Mouse (Mus musculus): Measurements from ENCODE around the gene Cdk17. TPM values are rescaled to one million over a fixed set of nuclear protein-coding genes. Genes with fewer than 3 reads are reported as not detected.
A peak's percentile ranks its signal among the peaks of the same experiment; 100 is the strongest.

Cdk17 gene
- polyA plus RNA-seq, 1 experiment = 27.6 TPM

- Histone ChIP-seq H3K27ac (ENCODE audit: control insufficient read depth, insufficient read depth, low read depth, low read length) (no peak overlapping the region), H3K27me3 (ENCODE audit: control insufficient read depth, insufficient read depth, low read length) (no peaks in the 10 kb centered on the region), H3K4me3 (ENCODE audit: control insufficient read depth, low read depth, low read length) (no peak overlapping the region), H3K4me1 (ENCODE audit: control insufficient read depth, insufficient read depth, low read length) (no peaks in the 10 kb centered on the region), H3K36me3 (ENCODE audit: control insufficient read depth, insufficient read depth, low read length) (no peaks in the 10 kb centered on the region)
- TF ChIP-seq POLR2A (IDR thresholded peaks at IDR 0.05; ENCODE audit: control insufficient read depth, low read depth, low read length) (no peak), CTCF (IDR thresholded peaks at IDR 0.05; ENCODE audit: control insufficient read depth, insufficient read depth, insufficient replicate concordance, low read depth, low read length) (no peak)
Measured at GRCm38 (mm10) chr10:93190475-93191262, 30.0 kb downstream of the Cdk17 start.

- no peaks in the 10 kb centered on the region for H3K4me1 ChIP-seq (ENCODE audit: control insufficient read depth, insufficient read depth, low read length)
- H3K36me3 ChIP-seq (ENCODE audit: control insufficient read depth, insufficient read depth, low read length) = no peaks in the 10 kb centered on the region
- H3K27ac ChIP-seq (ENCODE audit: control insufficient read depth, insufficient read depth, low read depth, low read length) = no peak overlapping the region
- TF ChIP-seq POLR2A (IDR thresholded peaks at IDR 0.05; ENCODE audit: control insufficient read depth, low read depth, low read length) = no peak
- TF ChIP-seq CTCF (IDR thresholded peaks at IDR 0.05; ENCODE audit: control insufficient read depth, insufficient read depth, insufficient replicate concordance, low read depth, low read length) = no peak
- no peaks in the 10 kb centered on the region for H3K27me3 ChIP-seq (ENCODE audit: control insufficient read depth, insufficient read depth, low read length)
- H3K4me3 ChIP-seq (ENCODE audit: control insufficient read depth, low read depth, low read length) = no peak overlapping the region
Measured at GRCm38 (mm10) chr10:93197092-93197491, 36.4 kb downstream of the Cdk17 start.

- no peaks in the 10 kb centered on the region for H3K36me3 ChIP-seq (ENCODE audit: control insufficient read depth, insufficient read depth, low read length)
- no peak overlapping the region for H3K27ac ChIP-seq (ENCODE audit: control insufficient read depth, insufficient read depth, low read depth, low read length)
- no peak for TF ChIP-seq CTCF (IDR thresholded peaks at IDR 0.05; ENCODE audit: control insufficient read depth, insufficient read depth, insufficient replicate concordance, low read depth, low read length)
- TF ChIP-seq POLR2A (IDR thresholded peaks at IDR 0.05; ENCODE audit: control insufficient read depth, low read depth, low read length) = no peak
- H3K4me3 ChIP-seq (ENCODE audit: control insufficient read depth, low read depth, low read length) = no peak overlapping the region
- no peaks in the 10 kb centered on the region for H3K27me3 ChIP-seq (ENCODE audit: control insufficient read depth, insufficient read depth, low read length)
- H3K4me1 ChIP-seq (ENCODE audit: control insufficient read depth, insufficient read depth, low read length) = no peaks in the 10 kb centered on the region
Measured at GRCm38 (mm10) chr10:93198958-93199357, 38.3 kb downstream of the Cdk17 start.

GRCm38 (mm10) chr10:93201846-93202458, 41.3 kb downstream of the Cdk17 start:
- TF ChIP-seq POLR2A (IDR thresholded peaks at IDR 0.05; ENCODE audit: control insufficient read depth, low read depth, low read length) (no peak), CTCF (IDR thresholded peaks at IDR 0.05; ENCODE audit: control insufficient read depth, insufficient read depth, insufficient replicate concordance, low read depth, low read length) (no peak)
- H3K4me3 ChIP-seq (ENCODE audit: control insufficient read depth, low read depth, low read length) = no peak overlapping the region

GRCm38 (mm10) chr10:93205287-93205956, 44.7 kb downstream of the Cdk17 start:
- Histone ChIP-seq H3K27me3 (ENCODE audit: control insufficient read depth, insufficient read depth, low read length) (no peaks in the 10 kb centered on the region), H3K36me3 (ENCODE audit: control insufficient read depth, insufficient read depth, low read length) (no peaks in the 10 kb centered on the region)
- TF ChIP-seq CTCF (IDR thresholded peaks at IDR 0.05; ENCODE audit: control insufficient read depth, insufficient read depth, insufficient replicate concordance, low read depth, low read length) (no peak), POLR2A (IDR thresholded peaks at IDR 0.05; ENCODE audit: control insufficient read depth, low read depth, low read length) (no peak)

More at GRCm38 (mm10) chr10:93201846-93202458, 41.3 kb downstream of the Cdk17 start:
- Histone ChIP-seq H3K27ac (ENCODE audit: control insufficient read depth, insufficient read depth, low read depth, low read length) (no peak overlapping the region), H3K4me1 (ENCODE audit: control insufficient read depth, insufficient read depth, low read length) (no peaks in the 10 kb centered on the region), H3K36me3 (ENCODE audit: control insufficient read depth, insufficient read depth, low read length) (no peaks in the 10 kb centered on the region), H3K27me3 (ENCODE audit: control insufficient read depth, insufficient read depth, low read length) (no peaks in the 10 kb centered on the region)

GRCm38 (mm10) chr10:93207176-93207575, 46.5 kb downstream of the Cdk17 start:
- Histone ChIP-seq H3K27ac (ENCODE audit: control insufficient read depth, insufficient read depth, low read depth, low read length) (no peak overlapping the region), H3K36me3 (ENCODE audit: control insufficient read depth, insufficient read depth, low read length) (no peaks in the 10 kb centered on the region), H3K27me3 (ENCODE audit: control insufficient read depth, insufficient read depth, low read length) (no peaks in the 10 kb centered on the region), H3K4me3 (ENCODE audit: control insufficient read depth, low read depth, low read length) (peak overlapping the region; percentile 80), H3K4me1 (ENCODE audit: control insufficient read depth, insufficient read depth, low read length) (no peaks in the 10 kb centered on the region)
- TF ChIP-seq POLR2A (IDR thresholded peaks at IDR 0.05; ENCODE audit: control insufficient read depth, low read depth, low read length) = no peak

More at GRCm38 (mm10) chr10:93205287-93205956, 44.7 kb downstream of the Cdk17 start:
- no peak overlapping the region; the same call in 1 of the 2 replicates for H3K4me3 ChIP-seq (ENCODE audit: control insufficient read depth, low read depth, low read length)
- no peaks in the 10 kb centered on the region for H3K4me1 ChIP-seq (ENCODE audit: control insufficient read depth, insufficient read depth, low read length)
- H3K27ac ChIP-seq (ENCODE audit: control insufficient read depth, insufficient read depth, low read depth, low read length) = no peak overlapping the region

- TF ChIP-seq POLR2A (IDR thresholded peaks at IDR 0.05; ENCODE audit: control insufficient read depth, low read depth, low read length) (no peak), CTCF (IDR thresholded peaks at IDR 0.05; ENCODE audit: control insufficient read depth, insufficient read depth, insufficient replicate concordance, low read depth, low read length) (no peak)
- no peak overlapping the region for H3K4me3 ChIP-seq (ENCODE audit: control insufficient read depth, low read depth, low read length)
- H3K4me1 ChIP-seq (ENCODE audit: control insufficient read depth, insufficient read depth, low read length) = no peaks in the 10 kb centered on the region; the same call in 1 of the 2 replicates
- H3K27ac ChIP-seq (ENCODE audit: control insufficient read depth, insufficient read depth, low read depth, low read length) = no peak overlapping the region
- no peaks in the 10 kb centered on the region for H3K27me3 ChIP-seq (ENCODE audit: control insufficient read depth, insufficient read depth, low read length)
- no peaks in the 10 kb centered on the region; the same call in 1 of the 2 replicates for H3K36me3 ChIP-seq (ENCODE audit: control insufficient read depth, insufficient read depth, low read length)
Measured at GRCm38 (mm10) chr10:93212699-93213098, 52.0 kb downstream of the Cdk17 start.
